Mouse (Mus musculus) midbrain, embryonic 13.5 days (tissue): ENCODE measurements around the gene Hsp90ab1. TPM values are rescaled to one million over a fixed set of nuclear protein-coding genes. Genes with fewer than 3 reads are reported as not detected.

ENCODE experiments used
- ATAC-seq: fragments of 200-750 bp; cut with Nextera tagmentation; 2 replicates; pipeline ENCODE4 v1.8.0; 2017; ENCODE audit warnings: mild to moderate bottlenecking, moderate TSS enrichment, moderate library complexity
- H3K27ac ChIP-seq: fragments of 300-500 bp; sonication (generic); 2 replicates; pipeline ENCODE4 v1.5.1; 2015; ENCODE audit warnings: inconsistent platforms, mild to moderate bottlenecking, moderate library complexity
- H3K27me3 ChIP-seq: fragments of 300-500 bp; sonication (generic); 2 replicates; pipeline ENCODE4 v1.6.1; 2015; ENCODE audit warnings: mild to moderate bottlenecking, inconsistent platforms
- H3K36me3 ChIP-seq: fragments of 300-500 bp; sonication (generic); 2 replicates; pipeline ENCODE4 v1.6.1; 2015; ENCODE audit warnings: mild to moderate bottlenecking, inconsistent platforms
- H3K4me1 ChIP-seq: fragments of 300-500 bp; sonication (generic); replicated peaks from 2 replicates; pipeline ENCODE4 v1.6.1; 2015; ENCODE audit warnings: inconsistent platforms
- H3K4me2 ChIP-seq: fragments of 300-500 bp; sonication (generic); replicated peaks from 2 replicates; pipeline ENCODE4 v1.6.1; 2015; ENCODE audit warnings: moderate library complexity, mild to moderate bottlenecking, inconsistent platforms
- H3K4me3 ChIP-seq: fragments of 300-500 bp; sonication (generic); replicated peaks from 2 replicates; pipeline ENCODE4 v1.5.1; 2015; ENCODE audit warnings: mild to moderate bottlenecking, inconsistent platforms
- H3K9ac ChIP-seq: fragments of 300-500 bp; sonication (generic); replicated peaks from 2 replicates; pipeline ENCODE4 v1.6.1; 2015; ENCODE audit warnings: mild to moderate bottlenecking, inconsistent platforms
- H3K9me3 ChIP-seq: fragments of 300-500 bp; sonication (generic); 2 replicates; pipeline ENCODE4 v1.6.1; 2016; ENCODE audit warnings: mild to moderate bottlenecking, inconsistent platforms
- WGBS: fragments of 180-500 bp; shearing (Covaris S2); methylation state at CpG from one replicate; pipeline ENCODE4 v1.1.7; 2015; 5-methylcytosine and 5-hydroxymethylcytosine counted together
- polyA plus RNA-seq: library from polyadenylated mRNA; unstranded; fragments of >200 nt; fragmentation: Nextera tagmentation; extraction: Ambion mirVana; gene quantifications from 2 replicates; pipeline ENCODE4 v1.2.1, GENCODE M21; 2015

Hsp90ab1 gene
- polyA plus RNA-seq, 1 experiment from 2014 or later: 1,587 TPM

DNA sequence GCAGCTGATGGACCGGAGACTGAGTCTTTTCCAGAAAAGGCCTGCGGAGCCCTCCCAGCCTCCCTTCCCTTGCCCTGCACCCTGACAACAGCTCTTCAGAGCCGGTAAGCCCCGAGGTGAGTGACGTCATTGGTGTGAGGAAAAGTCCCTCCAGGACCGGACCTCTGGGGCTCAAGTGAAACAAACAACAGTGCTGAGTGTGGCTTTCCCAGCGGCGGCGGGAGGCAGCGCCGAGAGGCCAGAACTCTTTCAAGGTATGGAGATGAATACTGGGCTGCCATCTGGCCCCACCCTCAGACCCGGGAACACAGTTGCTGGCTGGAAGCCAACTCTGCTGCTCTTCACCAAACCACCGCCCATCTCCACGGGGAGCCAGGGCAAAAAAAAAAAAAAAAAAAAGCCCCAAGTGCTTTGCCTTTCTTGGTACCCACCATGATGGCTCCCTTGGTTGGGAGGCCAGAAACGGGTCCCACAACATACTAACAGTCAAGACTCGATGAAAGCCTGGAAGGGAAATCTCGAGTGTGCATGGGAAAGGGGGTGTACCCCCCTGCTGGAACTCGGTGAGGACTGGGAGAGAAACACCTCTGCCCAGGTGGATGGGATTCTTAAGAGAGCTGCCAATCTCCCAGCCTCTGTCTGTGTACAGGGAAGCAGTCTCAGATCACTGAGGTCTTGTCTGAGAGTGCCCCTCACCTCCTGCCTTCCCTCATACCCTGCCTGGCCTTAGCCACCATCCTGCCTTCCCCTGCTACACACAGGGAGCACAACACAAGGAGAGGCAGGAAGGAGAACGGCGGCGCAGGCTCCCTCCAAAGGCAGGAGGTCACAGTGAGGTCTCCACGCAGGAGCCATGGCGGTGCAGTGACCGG lies 28.8 kb downstream of the Hsp90ab1 start:
- Histone ChIP-seq H3K9ac (peak overlapping the region; percentile 44), H3K27ac (0 out of 2 replicates have a peak overlapping the region, but pooled peaks have one; percentile 14), H3K9me3 (no peaks in the 10 kb centered on the region), H3K27me3 (peaks cover 71% of the 10 kb centered on the region), H3K4me3 (peak overlapping the region; percentile 20), H3K36me3 (peaks cover 35% of the 10 kb centered on the region), H3K4me2 (peak overlapping the region; percentile 44), H3K4me1 (peaks cover 51% of the 10 kb centered on the region)
- WGBS: 8% methylated on average over 24 of the region's 24 CpGs
- 0 out of 2 replicates have a peak, but pooled peaks have one; percentile 2 for ATAC-seq

DNA sequence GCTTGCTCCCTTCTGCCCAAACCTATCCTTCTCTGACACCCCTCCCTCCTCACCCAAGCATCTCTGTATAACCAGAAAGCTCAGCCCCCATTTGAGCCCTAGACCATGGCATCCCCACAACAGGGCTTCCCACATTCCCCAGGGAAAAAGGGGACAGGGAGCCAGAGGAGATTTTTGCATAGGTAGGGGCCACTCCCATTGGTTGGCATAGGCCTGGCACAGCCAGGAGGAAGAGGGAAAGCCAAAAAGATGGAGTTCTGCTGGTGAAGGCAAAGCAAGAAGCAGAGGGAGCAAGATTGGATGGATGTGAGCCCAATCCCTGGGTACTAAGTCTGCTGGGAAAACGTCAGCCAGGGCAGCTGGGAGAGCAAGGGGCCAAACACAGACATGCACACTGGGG lies 30.0 kb downstream of the Hsp90ab1 start:
- H3K27me3 ChIP-seq: peaks cover 80% of the 10 kb centered on the region
- H3K4me3 ChIP-seq: no peak overlapping the region
- WGBS: 31% methylated on average over 1 of the region's 1 CpGs
- peaks cover 47% of the 10 kb centered on the region for H3K4me1 ChIP-seq
- H3K9me3 ChIP-seq: no peaks in the 10 kb centered on the region
- no peak for ATAC-seq
- H3K9ac ChIP-seq: no peak overlapping the region
- H3K27ac ChIP-seq: no peak overlapping the region
- peaks cover 35% of the 10 kb centered on the region for H3K36me3 ChIP-seq
- no peak overlapping the region for H3K4me2 ChIP-seq

DNA sequence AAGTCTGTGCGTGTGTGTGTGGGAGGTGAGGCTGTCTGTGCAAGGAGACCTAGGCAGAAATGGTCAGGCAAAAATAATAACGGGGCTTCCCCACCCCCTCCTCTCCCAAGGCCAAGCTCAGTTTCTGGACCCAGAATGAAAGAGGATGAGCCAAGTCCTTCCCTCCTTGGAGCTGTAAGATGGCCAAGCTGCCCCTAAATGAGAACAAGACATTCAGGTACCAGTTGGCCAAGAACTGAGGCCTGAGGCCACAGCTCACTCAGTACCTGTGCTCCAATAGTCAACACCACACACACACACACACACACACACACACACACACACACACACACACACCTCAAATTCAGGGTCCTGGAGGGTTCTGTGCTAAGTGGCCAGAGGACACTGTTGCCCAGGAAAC lies 30.4 kb downstream of the Hsp90ab1 start:
- Histone ChIP-seq H3K4me1 (peaks cover 43% of the 10 kb centered on the region), H3K27me3 (peaks cover 79% of the 10 kb centered on the region), H3K9me3 (no peaks in the 10 kb centered on the region), H3K36me3 (peaks cover 35% of the 10 kb centered on the region), H3K27ac (no peak overlapping the region), H3K4me3 (no peak overlapping the region), H3K9ac (no peak overlapping the region), H3K4me2 (no peak overlapping the region)
- no peak for ATAC-seq
- 78% methylated on average over 2 of the region's 2 CpGs for WGBS

DNA sequence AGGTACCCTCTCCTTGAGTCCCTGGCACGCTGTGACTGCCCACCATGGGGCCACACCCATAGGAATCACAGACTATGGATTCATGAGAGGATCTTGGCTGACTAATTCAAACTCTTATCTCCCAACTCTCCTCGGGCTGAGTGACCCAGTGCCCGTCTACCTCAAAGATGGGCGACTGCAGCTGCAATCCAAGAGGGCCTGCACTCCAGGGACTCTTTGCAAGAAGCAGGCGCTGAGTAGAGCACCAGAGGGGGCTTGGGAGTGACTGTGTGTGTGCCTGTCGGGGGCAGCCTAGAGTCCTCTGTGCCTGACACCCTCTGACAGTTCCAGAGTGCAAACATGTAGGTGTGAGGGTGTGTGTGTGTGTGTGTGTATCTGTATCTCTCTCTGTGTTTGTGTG lies 30.9 kb downstream of the Hsp90ab1 start:
- Histone ChIP-seq H3K4me1 (peaks cover 37% of the 10 kb centered on the region), H3K9ac (0 out of 2 replicates have a peak overlapping the region, but pooled peaks have one; percentile 4), H3K27me3 (peaks cover 79% of the 10 kb centered on the region), H3K9me3 (no peaks in the 10 kb centered on the region), H3K4me3 (no peak overlapping the region), H3K27ac (no peak overlapping the region), H3K36me3 (peaks cover 35% of the 10 kb centered on the region), H3K4me2 (no peak overlapping the region)
- no peak for ATAC-seq
- WGBS: 42% methylated on average over 6 of the region's 6 CpGs

- ATAC-seq: no peak
- H3K4me1 ChIP-seq: peaks cover 17% of the 10 kb centered on the region
- peaks cover 77% of the 10 kb centered on the region for H3K27me3 ChIP-seq
- H3K4me3 ChIP-seq: no peak overlapping the region
- H3K27ac ChIP-seq: no peak overlapping the region
- H3K4me2 ChIP-seq: no peak overlapping the region
- no peak overlapping the region for H3K9ac ChIP-seq
- no peaks in the 10 kb centered on the region for H3K9me3 ChIP-seq
- H3K36me3 ChIP-seq: peaks cover 11% of the 10 kb centered on the region
- 87% methylated on average over 21 of the region's 21 CpGs for WGBS
Observed at GRCm38 (mm10) chr17:45539664-45540063, 33.4 kb downstream of the Hsp90ab1 start.

DNA sequence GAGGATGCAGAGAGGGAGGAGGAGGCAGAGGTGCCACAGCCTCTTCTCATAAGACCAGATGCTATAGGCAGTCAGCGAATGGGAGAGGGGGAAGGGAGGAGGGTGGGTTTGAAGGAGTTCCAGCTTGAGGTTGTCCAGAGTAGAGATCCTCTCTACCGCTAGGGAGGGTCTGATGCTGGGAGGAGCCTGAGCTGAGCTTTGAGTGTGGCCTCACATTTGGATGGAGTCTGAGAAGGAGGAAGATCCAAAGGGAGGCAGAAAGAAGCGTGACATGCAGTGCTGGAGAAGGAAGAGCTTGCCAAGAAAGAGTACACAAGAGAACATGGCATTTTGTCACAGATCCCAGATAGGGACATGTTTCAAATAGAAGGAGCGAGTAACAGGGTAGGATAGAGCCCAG lies 34.7 kb downstream of the Hsp90ab1 start:
- 72% methylated on average over 4 of the region's 4 CpGs for WGBS

GRCm38 (mm10) chr17:45536264-45536663 lies 36.8 kb downstream of the Hsp90ab1 start:
- Histone ChIP-seq H3K9ac (0 out of 2 replicates have a peak overlapping the region, but pooled peaks have one; percentile 36), H3K9me3 (no peaks in the 10 kb centered on the region), H3K27me3 (peaks cover 82% of the 10 kb centered on the region), H3K27ac (no peak overlapping the region), H3K4me1 (no peaks in the 10 kb centered on the region), H3K4me2 (no peak overlapping the region), H3K4me3 (no peak overlapping the region), H3K36me3 (no peaks in the 10 kb centered on the region)
- no peak for ATAC-seq
- WGBS: 22% methylated on average over 5 of the region's 5 CpGs

More for the DNA sequence above, 34.7 kb downstream of the Hsp90ab1 start:
- no peak for ATAC-seq
- Histone ChIP-seq H3K9ac (no peak overlapping the region), H3K9me3 (no peaks in the 10 kb centered on the region), H3K27me3 (peaks cover 76% of the 10 kb centered on the region), H3K4me1 (peaks cover 4% of the 10 kb centered on the region), H3K27ac (no peak overlapping the region), H3K36me3 (no peaks in the 10 kb centered on the region), H3K4me3 (no peak overlapping the region), H3K4me2 (no peak overlapping the region)

- H3K36me3 ChIP-seq: no peaks in the 10 kb centered on the region
Observed at GRCm38 (mm10) chr17:45532896-45533295, 40.2 kb downstream of the Hsp90ab1 start.

DNA sequence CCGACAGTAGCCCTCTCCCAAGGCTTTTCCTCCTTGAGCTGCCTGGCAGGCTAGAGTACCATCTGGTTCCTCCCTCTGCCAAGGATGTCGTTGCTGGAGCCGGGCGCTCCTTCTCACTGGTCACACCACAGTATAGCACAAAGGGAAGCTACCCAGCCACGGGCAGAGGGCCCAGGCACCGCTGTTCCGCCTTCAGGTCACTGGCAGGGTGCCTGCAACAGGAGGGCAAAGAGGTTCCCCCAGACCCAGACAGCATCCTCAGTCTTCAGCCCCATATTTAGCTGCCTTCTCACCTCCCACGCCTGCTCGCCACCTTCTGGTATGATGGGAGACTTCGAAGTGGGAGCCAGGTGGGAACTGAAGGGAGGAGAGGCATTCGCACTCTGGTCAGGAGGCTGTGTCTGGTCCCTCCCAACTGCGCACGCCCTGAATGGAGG lies 42.7 kb downstream of the Hsp90ab1 start:
- 55% methylated on average over 13 of the region's 13 CpGs for WGBS
- H3K4me3 ChIP-seq: no peak overlapping the region
- H3K4me1 ChIP-seq: no peaks in the 10 kb centered on the region
- H3K9ac ChIP-seq: no peak overlapping the region
- peak; percentile 24; the same call in 1 of the 2 replicates for ATAC-seq
- H3K9me3 ChIP-seq: no peaks in the 10 kb centered on the region
- H3K27me3 ChIP-seq: peaks cover 62% of the 10 kb centered on the region
- H3K36me3 ChIP-seq: no peaks in the 10 kb centered on the region
- no peak overlapping the region for H3K27ac ChIP-seq
- no peak overlapping the region for H3K4me2 ChIP-seq

More at GRCm38 (mm10) chr17:45532896-45533295, 40.2 kb downstream of the Hsp90ab1 start:
- Histone ChIP-seq H3K4me1 (no peaks in the 10 kb centered on the region), H3K27ac (no peak overlapping the region), H3K9ac (no peak overlapping the region), H3K4me2 (no peak overlapping the region), H3K4me3 (no peak overlapping the region), H3K9me3 (no peaks in the 10 kb centered on the region), H3K27me3 (peaks cover 75% of the 10 kb centered on the region)
- WGBS: 59% methylated on average over 15 of the region's 15 CpGs
- ATAC-seq: no peak

GRCm38 (mm10) chr17:45526571-45526970 lies 46.5 kb downstream of the Hsp90ab1 start:
- no peaks in the 10 kb centered on the region for H3K9me3 ChIP-seq
- peaks cover 50% of the 10 kb centered on the region for H3K27me3 ChIP-seq
- no peak overlapping the region for H3K4me3 ChIP-seq
- no peak for ATAC-seq
- H3K27ac ChIP-seq: no peak overlapping the region
- H3K9ac ChIP-seq: no peak overlapping the region
- H3K36me3 ChIP-seq: no peaks in the 10 kb centered on the region
- WGBS: 21% methylated on average over 5 of the region's 5 CpGs
- H3K4me2 ChIP-seq: no peak overlapping the region
- H3K4me1 ChIP-seq: peaks cover 16% of the 10 kb centered on the region

GRCm38 (mm10) chr17:45524961-45525360 lies 48.1 kb downstream of the Hsp90ab1 start:
- Histone ChIP-seq H3K4me3 (no peak overlapping the region), H3K4me2 (no peak overlapping the region), H3K4me1 (peaks cover 16% of the 10 kb centered on the region), H3K27me3 (peaks cover 41% of the 10 kb centered on the region), H3K27ac (no peak overlapping the region), H3K9me3 (no peaks in the 10 kb centered on the region), H3K9ac (no peak overlapping the region), H3K36me3 (peaks cover 13% of the 10 kb centered on the region)
- ATAC-seq: no peak
- WGBS: 77% methylated on average over 4 of the region's 4 CpGs

DNA sequence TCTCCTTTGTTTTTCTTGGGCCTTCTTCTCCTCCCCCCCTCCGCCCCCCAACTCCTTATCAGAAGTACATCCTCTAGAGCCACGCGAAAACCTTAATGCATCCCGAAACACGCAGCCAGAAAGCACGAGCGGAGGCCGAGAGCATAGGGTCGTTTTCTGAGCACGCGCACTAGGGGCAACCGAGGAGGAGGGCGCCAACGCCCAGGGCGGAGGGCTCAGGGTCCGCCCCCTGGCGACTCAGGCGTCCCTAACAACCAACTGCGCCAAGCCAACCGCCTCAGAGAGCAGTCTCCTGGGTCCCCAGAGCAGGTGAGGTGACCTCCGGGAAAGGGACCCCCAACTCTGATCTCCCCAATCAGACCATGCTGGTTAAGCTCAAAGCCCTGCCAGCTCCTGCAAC lies 49.8 kb downstream of the Hsp90ab1 start, which contains the start of gene Tcte1:
Tcte1 (plus strand) TSS at position 172 of the 400 bp plus-strand sequence.
- under 1% methylated on average over 21 of the region's 21 CpGs for WGBS
- peak; percentile 83 for ATAC-seq

More for the DNA sequence above, 49.8 kb downstream of the Hsp90ab1 start, which contains the start of gene Tcte1:
- Histone ChIP-seq H3K9ac (peak within 1 kb of the TSS; percentile 68), H3K4me3 (peak within 1 kb of the TSS; percentile 44), H3K27me3 (peaks cover 29% of the 10 kb centered on the region), H3K36me3 (peaks cover 25% of the 10 kb centered on the region), H3K27ac (no peak within 1 kb of the TSS), H3K4me1 (peaks cover 16% of the 10 kb centered on the region), H3K4me2 (peak within 1 kb of the TSS; percentile 74), H3K9me3 (no peaks in the 10 kb centered on the region)
